Mouse (Mus musculus): ENCODE data around the gene Gm48551.

- no peak for TF ChIP-seq POLR2A (IDR thresholded peaks at IDR 0.05; ENCODE audit: low read depth, low read length)
- TF ChIP-seq CTCF (IDR thresholded peaks at IDR 0.05; ENCODE audit: extremely low read depth, insufficient read length, insufficient replicate concordance, low read depth, low read length), result no peak
These were observed 28.5 kb downstream of the Gm48551 start for GRCm38 (mm10) chr10:81412586-81413309.

Data from small intestine, adult 2 months (tissue).